Mouse (Mus musculus) spleen, adult 18-20 months (tissue): ENCODE data around the gene Gm20388.

Experiments used
- DNase-seq, 2 experiments: peaks; one replicate each; pipeline ENCODE4 v3.0.0; 2022; ENCODE audit warnings: mixed read lengths in 2 of 2

Gene Gm20388

DNA sequence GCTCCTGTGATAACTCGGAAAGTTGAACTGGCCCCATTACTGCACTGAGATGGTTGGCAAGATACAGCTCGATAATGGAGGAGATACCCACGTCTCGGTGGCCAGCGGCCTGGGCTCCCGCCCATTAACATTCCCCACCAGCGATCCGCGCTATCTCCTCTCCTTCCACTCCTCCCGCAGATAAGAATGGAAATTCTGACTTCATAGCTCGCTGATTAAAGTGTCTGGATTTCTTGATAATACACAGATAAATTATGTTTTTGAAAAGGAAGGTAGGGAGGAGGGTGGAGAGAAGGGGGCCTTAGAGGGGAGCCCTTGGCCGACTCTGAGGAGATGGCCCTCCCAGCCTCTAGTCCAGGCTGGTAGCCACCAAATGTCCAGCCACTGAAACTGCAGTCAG, 2380.4 kb downstream of the Gm20388 start:
- no peak for DNase-seq

DNA sequence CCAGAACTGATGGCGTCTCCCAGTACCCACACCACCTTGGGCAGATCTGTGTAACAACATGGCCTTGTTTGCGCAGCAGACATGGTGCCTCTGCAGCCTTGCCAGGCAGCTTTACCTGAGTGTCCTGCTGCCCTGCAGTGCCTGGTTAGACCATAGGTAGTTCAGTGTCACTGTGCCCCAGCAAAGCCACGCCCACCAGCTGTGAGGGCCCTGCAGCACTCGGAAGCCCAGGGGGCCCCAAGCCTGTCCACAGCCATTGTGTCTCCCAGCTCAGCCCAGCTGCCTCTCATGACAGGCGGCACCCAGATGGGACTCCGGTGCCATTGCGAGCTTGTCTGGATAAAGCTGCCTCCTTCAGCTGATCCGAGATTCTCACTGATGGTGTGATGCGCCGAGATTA, 2380.9 kb downstream of the Gm20388 start:
- DNase-seq = no peak

DNA sequence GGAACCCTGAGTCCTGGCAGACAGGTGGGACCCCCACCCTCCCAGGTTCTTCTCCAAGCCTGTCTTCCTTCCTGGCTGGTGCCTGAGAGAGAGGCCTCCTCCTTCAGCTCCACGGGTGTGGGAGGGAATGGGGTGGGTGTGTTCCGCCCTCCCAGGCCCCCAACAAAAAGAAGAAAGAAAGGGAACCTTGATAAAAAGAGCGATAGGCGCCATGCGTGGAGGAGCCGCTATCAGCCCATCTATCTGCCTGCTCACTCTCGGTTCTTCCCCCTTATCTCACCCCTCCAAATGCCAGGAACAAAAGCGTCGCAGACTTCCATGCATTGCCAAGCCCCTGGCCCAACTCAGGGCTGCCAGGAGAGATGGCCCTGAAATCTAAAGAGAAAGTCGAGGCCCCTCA, 2382.8 kb downstream of the Gm20388 start:
- no peak for DNase-seq

DNA sequence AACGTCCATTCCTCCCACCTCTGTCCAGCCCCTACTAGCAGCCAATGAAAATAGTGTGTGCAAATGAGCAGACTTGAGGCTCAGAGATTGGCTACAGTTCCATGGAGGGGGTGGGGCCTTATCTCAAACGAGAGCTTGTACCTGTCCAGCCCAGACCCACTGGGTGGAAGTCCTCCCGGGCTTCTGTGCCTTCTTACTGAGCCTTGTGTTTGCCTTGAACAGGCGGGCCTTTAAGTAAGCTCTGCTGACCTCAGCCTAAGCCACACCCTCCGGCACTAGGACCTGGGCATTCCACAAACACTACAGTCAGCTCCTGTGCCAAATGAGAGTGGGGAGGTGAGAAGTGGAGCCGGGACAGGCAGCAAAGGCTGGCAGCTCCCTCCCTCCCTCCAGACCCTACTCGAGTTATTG, 2383.6 kb downstream of the Gm20388 start:
- no peak for DNase-seq

DNA sequence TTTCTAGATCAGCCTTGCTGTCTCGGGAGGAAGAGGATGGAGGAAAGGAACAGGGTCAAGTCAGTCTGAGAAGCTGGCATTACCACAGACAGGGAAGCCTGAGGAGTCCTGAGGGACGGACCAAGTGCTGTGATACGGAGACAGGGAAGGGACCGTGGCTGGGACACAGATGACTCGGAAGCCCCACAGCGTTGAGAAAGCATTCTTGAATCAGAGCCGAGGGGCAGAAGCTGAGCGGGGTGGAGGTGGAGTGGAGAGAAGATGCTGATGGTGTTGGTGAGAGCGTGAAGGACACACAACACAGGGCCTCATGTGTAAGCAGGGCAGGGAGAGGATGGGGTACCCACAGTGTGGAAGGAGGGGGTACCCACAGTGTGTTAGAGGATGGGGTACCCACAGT, 2384.7 kb downstream of the Gm20388 start:
- DNase-seq = no peak

DNA sequence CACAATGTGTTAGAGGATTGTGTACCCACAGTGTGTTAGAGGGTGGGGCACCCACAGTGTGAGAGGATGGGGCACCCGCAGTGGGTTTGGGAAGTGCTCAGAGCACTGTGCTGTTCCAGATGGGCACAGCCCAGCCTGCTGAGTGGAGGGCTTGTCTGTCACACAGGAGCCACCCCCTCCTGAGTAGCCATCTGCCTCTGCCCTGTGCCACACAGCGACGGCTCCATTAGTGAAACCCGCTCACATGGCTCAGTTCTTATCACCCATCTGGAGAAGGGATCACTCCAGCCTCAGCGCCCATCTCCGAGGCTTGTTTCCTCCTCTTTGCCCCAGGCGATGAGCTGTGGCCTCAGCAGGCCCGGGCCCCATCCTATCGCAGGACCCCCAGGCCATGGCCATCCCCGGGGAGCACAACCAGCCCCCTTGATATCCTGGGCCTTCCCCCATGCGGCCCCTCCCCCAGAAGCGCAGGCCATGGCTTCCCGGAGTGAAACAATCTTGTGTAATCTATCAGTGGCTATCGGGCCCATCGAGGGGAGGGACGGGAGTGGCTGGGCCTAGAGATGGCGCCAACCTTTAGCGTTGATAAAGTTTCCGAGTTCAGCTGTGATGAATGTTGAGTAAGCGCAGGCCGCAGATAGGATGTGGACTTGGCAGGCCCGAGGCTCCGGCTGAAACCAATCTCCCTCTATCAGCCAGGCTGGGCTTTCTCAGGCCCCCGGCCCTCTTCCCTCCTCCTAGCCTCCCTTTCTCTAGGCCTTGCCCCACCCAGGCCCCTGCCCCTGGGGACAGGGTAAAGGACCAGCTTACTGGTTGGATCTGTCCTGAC, 2385.7 kb downstream of the Gm20388 start:
- no peak for DNase-seq

DNA sequence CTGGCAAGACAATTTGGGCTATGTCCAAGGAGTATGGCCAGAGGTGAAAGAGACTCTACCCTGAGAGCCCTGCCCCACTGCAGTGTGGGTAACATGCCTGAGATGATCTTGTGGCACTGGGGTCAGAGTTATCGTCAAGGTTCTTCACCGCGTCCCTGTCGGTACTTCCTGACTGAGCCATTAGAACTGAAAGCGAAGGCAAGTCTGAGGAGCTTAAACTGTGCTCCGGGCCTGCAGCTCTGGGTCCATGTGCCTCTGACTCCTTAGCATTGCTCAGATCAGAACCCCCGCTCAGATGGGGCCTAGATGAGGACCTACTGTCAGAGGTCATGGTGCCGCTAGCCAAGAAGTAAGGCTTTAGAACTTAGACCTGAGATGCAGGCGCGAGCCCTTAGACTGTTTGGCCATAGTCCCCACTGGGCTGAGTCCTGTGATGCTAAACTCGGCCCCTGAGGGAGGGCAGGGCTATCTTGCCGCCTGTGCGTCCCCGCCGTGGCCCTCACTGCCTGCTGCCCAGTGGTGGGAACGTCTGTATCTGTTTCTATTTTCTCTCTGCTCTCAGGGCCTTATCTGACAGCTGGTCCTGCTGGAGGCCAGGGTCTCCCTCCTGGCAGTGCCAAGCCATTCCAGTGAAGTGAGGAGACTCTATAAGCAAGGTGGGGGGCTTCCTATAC, 2389.1 kb downstream of the Gm20388 start:
- no peak for DNase-seq

DNA sequence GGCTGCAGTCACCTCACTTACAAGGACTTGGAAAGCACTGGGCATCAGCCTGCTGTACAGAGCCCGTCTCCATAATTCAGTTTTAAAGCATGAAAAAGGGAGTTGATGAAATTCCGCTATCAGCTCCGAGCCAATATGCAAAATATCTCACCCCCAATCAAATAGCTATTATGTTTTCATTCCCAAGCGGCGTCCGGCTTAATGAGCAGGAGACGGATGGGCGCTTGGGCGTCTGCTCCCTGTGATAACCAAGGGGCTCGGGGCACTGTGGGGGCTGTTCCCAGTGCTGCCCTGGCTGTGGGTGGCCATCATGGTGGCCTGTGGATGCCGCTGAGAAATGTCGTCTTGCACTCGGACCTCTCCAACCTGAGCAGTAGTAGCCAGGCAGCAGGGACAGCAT, 2390.4 kb downstream of the Gm20388 start:
- DNase-seq = no peak

DNA sequence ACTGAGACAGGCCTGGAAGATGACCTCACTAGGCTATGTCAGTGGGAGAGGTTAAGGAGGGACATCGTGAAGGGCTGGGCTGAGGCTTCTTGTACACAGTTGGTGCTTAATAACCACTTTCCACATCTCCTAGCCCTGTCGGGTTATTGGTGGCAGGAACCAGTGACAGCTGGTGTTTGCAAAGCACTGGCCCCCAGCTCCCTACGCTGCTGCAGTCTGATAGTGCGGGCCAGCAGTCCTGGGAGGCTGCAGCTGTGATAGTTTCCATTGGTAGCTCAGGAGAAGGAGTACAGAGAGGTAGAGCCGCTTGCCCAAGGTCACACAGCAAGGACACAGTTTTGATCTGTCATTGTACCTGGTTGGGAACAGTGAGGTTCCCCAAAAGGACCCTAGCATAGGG, 2391.2 kb downstream of the Gm20388 start:
- no peak for DNase-seq

DNA sequence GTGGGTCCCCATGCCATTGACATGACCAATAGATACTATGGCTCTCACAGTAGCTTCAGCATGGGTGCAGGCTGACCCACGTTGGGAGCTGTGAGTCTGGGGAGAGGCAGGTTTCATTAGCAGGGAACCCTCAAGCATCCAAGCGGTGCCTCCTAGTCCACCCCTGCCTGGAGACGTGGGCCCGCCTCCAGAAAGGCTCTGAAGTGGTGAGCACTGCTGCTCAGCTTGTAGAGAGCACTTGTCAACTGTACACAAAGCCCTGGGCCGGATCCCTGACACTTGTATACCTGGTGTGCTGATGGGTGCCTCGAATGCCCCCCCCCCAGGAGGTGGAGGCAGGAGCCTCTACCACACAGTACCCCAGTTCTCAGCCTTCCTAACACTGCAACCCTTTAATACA, 2392.8 kb downstream of the Gm20388 start:
- no peak for DNase-seq

DNA sequence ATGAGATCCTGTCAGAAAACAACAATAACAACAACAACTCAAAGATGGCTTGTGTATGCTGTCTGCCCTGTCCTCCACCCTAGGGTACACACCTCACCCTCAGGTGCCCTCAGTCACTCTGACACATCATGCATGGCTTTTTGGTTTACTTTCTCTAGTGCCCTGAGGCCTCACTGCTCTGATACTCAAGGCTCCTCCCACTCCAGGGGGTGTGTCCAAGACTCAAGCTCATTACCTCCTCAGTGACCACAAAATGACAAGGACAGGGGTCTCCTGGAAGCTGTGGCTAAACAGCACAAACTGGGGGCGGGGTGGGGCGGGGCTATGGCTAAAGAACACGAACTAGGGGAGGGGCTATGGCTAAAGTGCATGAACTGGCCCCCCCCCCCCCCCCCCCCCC, 2393.4 kb downstream of the Gm20388 start:
- DNase-seq = no peak

DNA sequence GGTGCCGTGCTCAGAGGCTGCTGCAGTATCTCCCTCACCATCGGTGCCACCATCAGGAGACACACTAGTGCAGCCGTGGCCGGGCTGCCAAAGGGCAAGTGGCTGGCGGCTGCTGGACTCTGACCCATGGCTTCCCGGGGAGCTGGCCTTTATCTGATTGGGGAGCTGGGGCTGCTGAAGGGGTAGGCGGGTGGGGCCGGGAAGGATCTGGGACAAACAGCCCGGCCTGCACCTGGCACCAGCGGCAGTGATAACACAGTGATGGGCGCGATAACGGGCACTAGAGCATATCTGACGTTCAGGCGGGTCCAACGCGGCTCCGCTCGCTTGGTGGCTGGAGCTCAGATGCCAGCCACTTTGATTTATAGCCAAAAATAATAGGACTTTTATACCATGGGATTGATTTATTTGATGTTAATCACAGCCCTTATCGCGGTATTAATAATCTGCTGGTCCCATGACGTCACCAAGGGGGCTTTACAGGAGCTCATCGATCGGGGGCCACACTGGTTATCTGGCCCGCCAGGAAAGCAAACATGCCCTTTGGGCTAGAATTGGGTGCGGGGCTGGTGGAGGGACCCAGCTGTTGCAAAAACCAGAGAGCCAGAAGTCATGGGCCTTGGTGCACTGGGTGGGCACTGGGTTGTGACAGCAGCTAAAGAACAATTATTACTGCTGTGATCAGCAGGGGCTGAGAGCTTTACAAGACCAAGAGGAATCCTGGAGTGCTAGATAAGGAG, 2396.2 kb downstream of the Gm20388 start:
- DNase-seq = no peak

DNA sequence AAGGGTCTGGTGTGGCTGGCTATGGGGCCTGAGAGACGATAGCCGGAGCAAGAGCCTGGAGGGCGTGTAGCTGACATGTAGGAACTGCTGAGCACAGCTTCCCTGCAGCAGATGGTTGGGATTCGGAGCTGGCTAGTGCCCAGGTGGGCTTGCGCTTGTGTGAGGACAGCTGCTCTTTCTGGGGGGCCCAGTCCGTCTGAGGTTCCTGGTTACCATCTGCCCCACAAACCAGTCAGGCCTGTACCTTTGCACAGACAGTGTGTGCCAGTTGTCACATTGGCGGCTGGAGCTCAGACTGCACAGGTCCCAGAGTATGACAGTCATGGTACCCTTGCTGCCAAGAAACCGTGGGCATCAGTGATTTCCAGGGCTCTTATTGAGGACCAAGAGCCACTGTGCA, 2397.2 kb downstream of the Gm20388 start:
- DNase-seq = no peak

DNA sequence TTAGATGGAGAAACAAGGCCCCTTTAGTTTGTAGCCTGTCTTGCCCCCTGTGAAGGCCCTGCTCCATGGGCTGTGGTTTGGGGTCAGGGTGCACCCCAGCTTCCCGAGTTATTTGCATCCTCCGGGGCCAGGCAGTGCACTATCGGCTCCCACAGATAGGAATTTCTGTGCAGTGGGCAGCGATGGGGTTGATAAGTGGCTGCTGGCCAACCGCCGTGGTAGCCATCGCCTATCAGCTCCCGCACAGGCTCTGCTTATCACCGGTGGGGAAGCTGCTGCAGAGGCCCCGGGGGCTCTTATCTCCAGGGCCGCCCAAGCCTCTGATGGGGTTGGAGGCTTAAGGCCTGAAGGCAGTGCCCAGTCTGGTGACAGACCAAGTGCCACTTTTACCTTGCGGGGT, 2398.6 kb downstream of the Gm20388 start:
- DNase-seq = no peak

DNA sequence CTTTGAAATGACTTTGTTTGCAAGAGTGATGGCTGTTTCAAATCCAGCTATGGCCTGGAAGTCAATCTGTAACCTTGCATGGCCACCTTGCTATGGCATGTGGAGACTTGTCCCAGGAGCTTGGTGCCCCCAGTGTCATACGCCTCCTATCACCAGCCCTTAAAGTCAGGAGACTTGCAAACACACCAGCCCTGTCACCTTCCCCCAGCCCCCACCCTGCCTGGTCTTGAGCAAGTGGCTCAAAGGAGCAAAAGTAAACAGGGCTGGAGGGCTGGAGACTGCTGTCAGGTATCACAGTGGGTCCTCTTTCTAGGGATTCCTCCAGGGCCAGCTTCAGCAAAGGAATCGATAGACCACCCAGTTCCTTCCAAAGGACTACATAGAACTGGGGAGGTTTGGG, 2400.5 kb downstream of the Gm20388 start:
- no peak for DNase-seq

DNA sequence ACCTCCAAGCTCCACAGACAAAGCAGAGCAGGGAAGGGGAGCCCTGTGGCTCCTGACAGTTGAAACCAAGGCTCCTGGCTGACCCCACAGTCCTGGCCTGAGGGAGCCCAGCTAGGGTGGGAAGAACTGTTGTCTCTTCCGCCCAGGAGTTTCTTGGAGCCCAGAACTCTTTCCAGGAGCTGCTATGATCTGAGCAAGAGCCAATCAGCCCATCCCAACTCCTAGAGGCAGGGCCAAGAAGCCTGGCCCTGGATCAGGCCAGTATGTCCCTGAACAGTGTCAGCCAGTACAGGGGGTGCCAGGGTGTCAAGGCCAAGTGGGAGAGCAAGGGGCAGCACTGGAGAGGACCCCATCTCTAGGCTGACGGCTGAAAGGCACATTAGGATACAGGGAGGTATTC, 2401.9 kb downstream of the Gm20388 start:
- no peak for DNase-seq

DNA sequence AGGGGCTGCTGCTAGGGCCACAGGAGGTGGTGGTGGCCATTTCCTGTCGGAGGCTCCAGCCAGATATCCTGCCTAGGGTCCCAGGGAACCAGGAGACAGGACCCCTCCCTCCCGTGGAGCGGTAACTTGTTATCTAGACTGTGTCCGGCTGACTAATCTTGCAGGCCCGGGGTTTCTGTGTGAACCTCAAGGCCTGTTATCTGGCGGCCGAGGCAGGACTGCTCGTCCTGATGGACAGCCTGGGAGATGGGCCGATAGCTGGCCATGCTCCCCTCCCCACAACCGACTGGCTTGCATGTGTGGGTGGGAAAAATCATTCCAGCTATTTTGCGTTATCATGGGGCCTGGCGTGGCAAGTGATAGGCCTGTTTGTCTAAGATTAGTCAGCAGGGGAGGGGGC, 2402.7 kb downstream of the Gm20388 start:
- DNase-seq = no peak

DNA sequence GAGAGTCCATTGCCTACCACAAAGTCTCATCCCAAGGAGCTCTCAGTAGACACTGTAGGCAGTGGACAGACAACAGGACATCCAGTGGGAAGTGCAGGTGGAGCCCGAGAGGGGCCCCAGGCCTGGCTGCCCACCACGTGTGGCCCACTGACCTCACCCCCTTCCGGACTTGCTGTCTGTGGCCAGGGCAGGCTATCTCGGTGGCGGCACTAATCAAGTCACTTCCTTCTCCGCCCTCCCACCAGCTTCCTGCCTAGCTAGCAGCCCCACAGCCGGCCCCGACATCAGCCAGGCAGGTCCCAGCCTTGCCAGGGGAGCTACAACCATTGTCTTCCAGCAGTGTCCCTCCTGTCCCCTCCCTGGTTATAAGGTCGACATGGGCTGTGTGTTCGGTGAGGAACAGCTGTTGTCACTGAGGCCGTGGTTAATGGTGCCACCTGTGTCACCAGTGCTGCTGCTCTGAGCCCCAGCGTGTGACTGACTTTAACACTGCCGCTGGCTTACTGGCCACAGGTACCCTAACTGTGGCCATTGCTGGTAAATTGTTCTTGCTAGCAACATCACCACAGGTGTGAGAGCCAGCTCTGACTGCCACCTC, 2404.4 kb downstream of the Gm20388 start:
- peak; percentile 36 to 46 for DNase-seq

DNA sequence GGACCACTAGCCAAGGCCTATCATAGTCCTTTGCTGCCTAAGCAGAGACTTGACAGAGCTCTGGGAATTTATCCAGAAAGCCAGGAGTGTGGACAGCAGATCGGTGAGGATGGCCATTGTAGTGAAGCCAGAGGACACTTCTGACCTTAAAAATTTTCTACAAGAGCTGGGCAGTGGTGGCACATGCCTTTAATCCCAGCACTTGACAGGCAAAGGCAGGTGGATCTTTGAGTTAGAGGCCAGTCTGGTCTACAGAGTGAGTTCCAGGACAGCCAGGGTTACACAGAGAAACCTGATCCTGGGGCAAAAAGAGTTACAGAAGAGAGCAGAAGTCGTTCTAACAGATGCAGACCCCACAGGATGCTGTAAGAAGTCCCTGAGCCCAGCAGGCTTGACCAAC, 2405.8 kb downstream of the Gm20388 start:
- no peak for DNase-seq

DNA sequence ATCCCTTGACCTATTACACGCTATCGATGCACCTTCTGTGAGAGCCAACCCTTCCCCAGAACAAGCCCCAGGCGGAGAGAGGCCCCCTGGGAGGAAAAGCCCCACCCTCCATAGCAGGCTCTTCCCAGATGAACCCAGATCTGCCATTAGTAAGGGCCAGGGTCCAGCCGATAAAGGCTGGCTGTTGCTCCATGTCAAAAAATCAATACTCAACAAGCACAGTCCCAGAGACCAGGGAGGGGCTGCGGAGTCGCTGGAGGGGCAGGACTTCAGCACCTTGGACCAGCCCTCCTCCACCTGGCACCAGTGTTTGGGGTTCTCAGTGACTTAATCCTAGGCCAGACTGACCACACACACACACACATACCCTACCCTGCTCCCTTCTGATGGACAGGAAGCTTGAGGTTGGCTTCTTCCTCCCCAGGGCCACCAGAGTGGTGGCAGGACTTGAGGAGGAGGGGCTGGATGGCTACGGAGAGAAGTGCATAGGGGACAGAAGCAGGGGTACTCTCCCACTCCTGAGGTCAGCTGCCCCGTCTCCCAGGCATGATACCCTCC, 2407.4 kb downstream of the Gm20388 start:
- no peak for DNase-seq

DNA sequence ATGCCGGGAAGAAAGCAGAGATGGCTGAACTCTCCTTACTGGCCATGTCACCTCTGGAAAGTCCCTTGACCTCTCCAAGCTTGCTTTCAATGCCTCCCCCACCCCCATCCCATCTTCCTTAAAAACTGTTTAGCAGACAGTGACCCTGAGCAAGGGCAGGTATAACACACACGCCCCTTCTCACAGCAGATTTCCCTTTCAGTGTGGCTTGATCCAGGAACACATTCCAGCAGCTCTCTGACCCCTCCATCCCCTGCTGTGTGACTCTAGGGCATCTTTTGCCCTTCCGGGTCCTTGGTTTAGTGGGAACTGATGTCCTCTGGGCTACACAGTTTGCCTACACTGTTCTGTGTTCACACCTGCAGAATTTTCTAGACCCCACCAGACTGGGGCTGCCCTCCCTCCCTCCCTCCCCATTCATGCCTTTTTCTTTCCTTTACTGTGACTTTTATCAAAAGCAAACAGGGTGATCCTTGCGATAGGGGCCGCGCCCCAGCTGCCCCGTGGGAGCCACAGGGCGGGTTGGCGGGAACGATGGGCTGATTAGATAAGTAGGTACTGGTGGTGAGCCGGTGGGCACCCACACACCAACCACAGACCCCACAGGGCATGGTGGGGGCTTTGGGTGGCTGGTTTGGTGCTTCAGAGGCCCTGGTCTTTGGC, 2408.5 kb downstream of the Gm20388 start:
- no peak for DNase-seq

DNA sequence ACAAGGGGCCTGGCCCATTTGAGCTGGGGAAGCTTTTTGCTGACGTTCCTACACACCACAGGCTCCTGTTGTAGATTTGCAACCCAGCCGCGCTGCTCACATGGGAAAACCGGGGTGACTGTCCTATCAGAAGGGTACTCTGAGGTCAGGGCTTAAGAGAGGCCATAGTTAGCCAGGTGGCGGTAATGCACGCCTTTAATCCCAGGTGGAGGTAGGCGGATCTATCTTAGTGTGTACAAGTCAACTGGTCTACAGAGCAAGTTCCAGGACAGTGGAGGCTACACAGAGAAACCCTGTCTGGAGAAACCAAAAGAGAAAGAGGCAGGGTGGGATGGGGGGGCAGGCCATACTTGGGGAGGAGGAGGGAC, 2409.1 kb downstream of the Gm20388 start:
- DNase-seq = no peak

DNA sequence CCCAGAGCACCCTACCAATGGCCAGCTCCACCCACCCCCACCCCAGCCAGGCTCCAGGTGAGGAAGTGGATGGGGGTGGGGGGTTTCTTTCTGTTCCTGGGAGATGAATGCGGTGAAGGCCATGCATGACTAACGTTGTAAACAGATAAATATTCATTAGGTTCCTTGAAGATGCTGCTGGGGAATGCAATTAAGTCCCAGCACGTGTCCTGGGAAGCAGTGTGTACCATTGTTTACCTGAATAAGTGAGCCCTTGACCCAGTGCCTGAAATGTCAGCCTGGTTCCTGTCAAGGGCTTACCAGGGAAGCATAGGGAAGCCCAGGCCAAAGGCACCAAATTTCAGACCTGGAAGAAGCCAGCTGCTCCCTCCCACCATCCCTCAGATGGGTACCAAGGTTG, 2409.9 kb downstream of the Gm20388 start:
- no peak for DNase-seq
